Mouse (Mus musculus): ENCODE measurements around the gene Tmeff2.

The Tmeff2 gene

DNA sequence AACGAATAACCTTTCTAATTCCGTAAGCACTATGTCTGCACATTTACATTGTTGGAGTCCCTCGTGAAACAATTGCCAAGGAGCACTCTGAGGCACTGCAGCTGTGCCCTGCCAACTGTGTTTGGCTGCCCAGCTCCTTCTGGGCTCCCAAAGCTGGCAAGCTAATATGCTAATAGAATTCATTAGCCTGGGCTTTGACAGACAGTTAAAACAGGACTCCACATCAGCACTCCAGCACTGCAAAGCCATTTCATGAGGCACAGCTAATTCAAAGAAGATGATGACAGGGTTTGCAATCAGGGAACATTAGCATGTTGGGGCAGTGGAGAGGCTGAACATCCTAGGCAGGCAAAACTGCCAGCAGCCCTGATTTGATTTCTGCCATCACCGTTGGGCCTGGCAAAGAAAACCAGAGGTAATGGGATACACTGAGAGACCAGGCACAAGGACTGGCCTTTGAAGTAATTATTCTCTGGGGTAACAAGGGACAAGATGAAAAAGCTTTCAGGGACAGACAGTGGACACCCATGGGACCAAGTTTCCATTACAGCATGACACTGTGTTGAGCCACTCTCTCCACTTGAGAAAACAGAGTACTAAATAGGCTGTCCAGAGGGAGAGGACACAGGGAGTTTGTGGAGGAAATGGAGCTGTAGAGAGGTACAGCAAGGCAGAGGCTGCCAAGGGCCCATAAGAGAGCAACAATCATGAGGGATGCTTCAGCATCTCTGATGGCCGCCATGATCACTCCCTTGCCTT lies 316.0 kb downstream of the Tmeff2 start:
- DNase-seq (ENCODE audit: low spot score): peak; percentile 22

DNA sequence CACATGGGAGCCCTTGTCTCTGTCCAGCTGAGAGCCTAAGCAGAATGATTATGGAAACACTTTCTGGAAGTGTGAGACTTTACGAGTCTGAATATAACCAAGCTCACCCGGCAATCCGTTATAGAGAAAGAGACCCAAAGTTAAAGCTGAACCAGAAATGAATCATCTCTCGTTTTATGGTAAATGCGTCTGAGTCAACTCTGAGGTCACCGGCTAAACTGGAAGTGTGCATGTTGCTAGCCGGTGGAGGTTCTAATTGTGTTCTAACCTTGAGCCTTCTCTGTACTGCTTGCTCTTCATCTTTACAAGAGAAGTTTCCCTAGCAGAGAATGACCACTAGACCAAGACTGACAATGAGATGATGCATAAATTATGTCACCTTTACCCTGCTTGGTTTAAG lies 316.8 kb downstream of the Tmeff2 start:
- DNase-seq (ENCODE audit: low spot score): no peak

- no peak for DNase-seq (ENCODE audit: low spot score)
Measured at GRCm38 (mm10) chr1:51225156-51225555, 324.7 kb downstream of the Tmeff2 start.
